Mouse (Mus musculus): Measurements from ENCODE around the gene Nckipsd.

DNA sequence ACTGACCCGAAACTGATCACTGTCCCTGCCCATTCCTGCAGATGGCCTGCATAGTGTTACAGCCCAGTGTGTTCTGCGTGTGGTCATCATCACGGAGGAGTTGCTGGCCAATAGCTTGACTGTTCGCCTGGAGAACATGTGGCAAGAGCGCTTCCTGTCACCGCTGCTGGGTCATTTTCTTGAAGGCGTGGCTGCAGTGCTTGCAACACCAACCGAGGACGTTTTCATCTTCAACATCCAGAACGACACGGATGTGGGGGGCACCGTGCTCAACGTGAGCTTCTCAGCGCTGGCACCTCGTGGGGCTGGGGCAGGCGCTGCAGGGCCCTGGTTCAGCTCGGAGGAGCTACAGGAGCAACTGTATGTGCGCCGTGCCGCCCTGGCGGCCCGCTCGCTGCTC, 23.5 kb downstream of the Nckipsd start:
- TF ChIP-seq ZC3H11A (IDR thresholded peaks at IDR 0.05; ENCODE audit: borderline replicate concordance, low read depth, low read length) (no peak), CHD2 (IDR thresholded peaks at IDR 0.05; ENCODE audit: low read depth, low read length) (no peak), ZNF384 (IDR thresholded peaks at IDR 0.05; ENCODE audit: low read depth, low read length) (no peak), MAFK (IDR thresholded peaks at IDR 0.05; ENCODE audit: insufficient read depth, low read depth, low read length) (no peak), HCFC1 (IDR thresholded peaks at IDR 0.05; ENCODE audit: borderline replicate concordance, insufficient read depth, low read length) (no peak)
